Mouse (Mus musculus) bone marrow macrophage, adult 2 months (primary cell): Measurements from ENCODE around the gene Cpped1. TPM values are rescaled to one million over a fixed set of nuclear protein-coding genes. Genes with fewer than 3 reads are reported as not detected.
A peak's percentile ranks its signal among the peaks of the same experiment; 100 is the strongest.

Experiments
- H3K27ac ChIP-seq: 2 replicates; pipeline ENCODE4 v1.5.1; 2012; ENCODE audit warnings: low read depth, low read length; ENCODE audit not compliant: insufficient read depth
- H3K4me1 ChIP-seq: 2 replicates; pipeline ENCODE4 v1.6.1; 2012; ENCODE audit warnings: low read length; ENCODE audit not compliant: control insufficient read depth, insufficient read depth
- H3K4me3 ChIP-seq: 2 replicates; pipeline ENCODE4 v1.5.1; 2012; ENCODE audit warnings: mild to moderate bottlenecking, low read length, moderate library complexity; ENCODE audit not compliant: insufficient read depth
- CTCF ChIP-seq: IDR thresholded peaks from 2 replicates; pipeline ENCODE4 v1.5.1; 2012; ENCODE audit warnings: low read depth, mild to moderate bottlenecking, low read length, moderate library complexity
- POLR2A ChIP-seq: IDR thresholded peaks from 2 replicates; pipeline ENCODE4 v1.6.1; 2012; ENCODE audit warnings: mild to moderate bottlenecking, low read depth, low read length, borderline replicate concordance
- polyA plus RNA-seq: library from polyadenylated mRNA; stranded (reverse); fragments of >200 nt; gene quantifications from 2 replicates; pipeline ENCODE4 v1.2.4, GENCODE M21; 2012; ENCODE audit not compliant: missing spikeins, insufficient read depth, insufficient read length

The Cpped1 gene
- 20.2 and 20.7 TPM in 2 replicates for polyA plus RNA-seq

- Histone ChIP-seq H3K4me3 (peak within 1 kb of the TSS; percentile 88), H3K4me1 (peaks cover 10% of the 10 kb centered on the region), H3K27ac (peak within 1 kb of the TSS; percentile 84)
- TF ChIP-seq POLR2A: no peak
- no peak for TF ChIP-seq CTCF
Measured at GRCm38 (mm10) chr16:11909035-11909591, at the start of gene Cpped1. TSS of gene Cpped1 (minus strand) at chr16:11909445.

- Histone ChIP-seq H3K4me3 (no peak overlapping the region), H3K4me1 (no peaks in the 10 kb centered on the region), H3K27ac (no peak overlapping the region)
- TF ChIP-seq POLR2A: no peak
- no peak for TF ChIP-seq CTCF
Measured at GRCm38 (mm10) chr16:11940477-11940876, 31.2 kb upstream of the Cpped1 start.

- TF ChIP-seq POLR2A (no peak), CTCF (no peak)
- H3K4me3 ChIP-seq: no peak overlapping the region
- no peak overlapping the region for H3K27ac ChIP-seq
- peaks cover 10% of the 10 kb centered on the region for H3K4me1 ChIP-seq
Measured at GRCm38 (mm10) chr16:11910801-11911200, 1.6 kb upstream of the Cpped1 start.

GRCm38 (mm10) chr16:11909817-11910216 is 572 bp upstream of the Cpped1 start:
- H3K27ac ChIP-seq: no peak overlapping the region
- H3K4me1 ChIP-seq: peaks cover 10% of the 10 kb centered on the region
- no peak for TF ChIP-seq POLR2A
- no peak for TF ChIP-seq CTCF
- 0 out of 2 replicates have a peak overlapping the region, but pooled peaks have one; percentile 14 for H3K4me3 ChIP-seq

- Histone ChIP-seq H3K27ac (peak overlapping the region; percentile 84), H3K4me3 (peak overlapping the region; percentile 88), H3K4me1 (peaks cover 10% of the 10 kb centered on the region)
- no peak for TF ChIP-seq CTCF
- no peak for TF ChIP-seq POLR2A
Measured at GRCm38 (mm10) chr16:11908461-11909014, 707 bp downstream of the Cpped1 start.

GRCm38 (mm10) chr16:11907816-11908215 is 1.4 kb downstream of the Cpped1 start:
- Histone ChIP-seq H3K4me3 (peak overlapping the region; percentile 88), H3K27ac (no peak overlapping the region)

GRCm38 (mm10) chr16:11906906-11907305 is 2.3 kb downstream of the Cpped1 start:
- no peak overlapping the region for H3K27ac ChIP-seq
- H3K4me3 ChIP-seq: no peak overlapping the region
- peaks cover 10% of the 10 kb centered on the region for H3K4me1 ChIP-seq
- no peak for TF ChIP-seq POLR2A
- no peak for TF ChIP-seq CTCF

More at GRCm38 (mm10) chr16:11907816-11908215, 1.4 kb downstream of the Cpped1 start:
- TF ChIP-seq POLR2A (no peak), CTCF (no peak)
- H3K4me1 ChIP-seq: peaks cover 10% of the 10 kb centered on the region

GRCm38 (mm10) chr16:11905216-11905615 is 4.0 kb downstream of the Cpped1 start:
- Histone ChIP-seq H3K27ac (no peak overlapping the region), H3K4me3 (no peak overlapping the region), H3K4me1 (peaks cover 19% of the 10 kb centered on the region)
- TF ChIP-seq POLR2A (no peak), CTCF (no peak)

- H3K4me3 ChIP-seq: no peak overlapping the region
- no peak overlapping the region for H3K27ac ChIP-seq
- no peak for TF ChIP-seq POLR2A
- no peak for TF ChIP-seq CTCF
- peaks cover 10% of the 10 kb centered on the region for H3K4me1 ChIP-seq
Measured at GRCm38 (mm10) chr16:11902007-11902406, 7.2 kb downstream of the Cpped1 start.

- no peak for TF ChIP-seq POLR2A
- Histone ChIP-seq H3K27ac (no peak overlapping the region), H3K4me1 (peaks cover 12% of the 10 kb centered on the region), H3K4me3 (no peak overlapping the region)
Measured at GRCm38 (mm10) chr16:11900341-11900740, 8.9 kb downstream of the Cpped1 start.

- H3K4me3 ChIP-seq: no peak overlapping the region
- peaks cover 10% of the 10 kb centered on the region for H3K4me1 ChIP-seq
- no peak overlapping the region for H3K27ac ChIP-seq
- TF ChIP-seq POLR2A: no peak
- TF ChIP-seq CTCF: no peak
Measured at GRCm38 (mm10) chr16:11896411-11896810, 12.8 kb downstream of the Cpped1 start.
